ENCODE assay signal across 19 mouse cellular contexts in genomic region chr7:66292010-66292409, GRCm38 (mm10).
DNase-seq lines count a peak whose midpoint lies in the region; ATAC-seq and TF ChIP-seq lines count a peak whose summit lies in the region.
"Had no signal": no experiment of that assay in that cellular context is flagged by ENCODE, and none has a peak within 500 bp of the region (broad histone marks: within the 10 kb centered on the region; RNA-seq: fewer than 3 reads in every experiment).

No protein-coding gene starts in this region.

- no peak for TF ChIP-seq CTCF in layer of hippocampus, adult 2 months (conservative IDR thresholded peaks at IDR 0.05)

- DNase-seq in 416B (ENCODE audit: low read depth), result peak; percentile 80
- peak; percentile 33 for DNase-seq in MEL-GATA-1-ER (ENCODE audit: extremely low read depth, low read depth)
- peak; percentile 27 for DNase-seq in thymus, postnatal 25 days
- DNase-seq in cerebellum, adult 9-10 months, result no peak
- no peak for DNase-seq in layer of hippocampus, adult 2 months (ENCODE audit: low spot score in 2 of 2)
- DNase-seq in left cerebral cortex, postnatal 14 days (ENCODE audit: low spot score in 2 of 2), result no peak
- DNase-seq: adrenal gland, adult 8-10 months; cerebellum, adult 11-12 months; cerebellum, postnatal 14 days; gastrocnemius, postnatal 36 days; kidney, adult 18-20 months; lung, adult 18-20 months had no signal

- ATAC-seq in megakaryocyte, adult 5-6 weeks (ENCODE audit: poor library complexity, severe bottlenecking), result peak; percentile 66
- ATAC-seq: activated CD4-positive, CD25-positive, alpha-beta regulatory T cell, adult 4 months; inflammation-experienced regulatory T-cells, adult 6 months had no signal

- intact Hi-C loops in left cerebral cortex, postnatal 14 days (cut with DNase I), result no loop called here

- H3K27ac ChIP-seq in layer of hippocampus, adult 2 months, result no peak overlapping the region
- H3K27ac ChIP-seq: embryonic facial prominence, embryonic 13.5 days; forebrain, embryonic 12.5 days; hindbrain, embryonic 13.5 days had no signal

- H3K4me3 ChIP-seq in layer of hippocampus, adult 2 months, result no peak overlapping the region
- H3K4me3 ChIP-seq: embryonic facial prominence, embryonic 13.5 days; erythroblast, embryonic 14.5 days; forebrain, embryonic 12.5 days; hindbrain, embryonic 13.5 days had no signal

Comparison
In these comparisons a context has a peak if more than half of its experiments do, and no peak if none do; other contexts are left out.
1. DNase-seq: peak in 416B (single experiment), MEL-GATA-1-ER (single experiment) and thymus, postnatal 25 days (single experiment); none in cerebellum, adult 9-10 months (single experiment), layer of hippocampus, adult 2 months (0 of 2) and left cerebral cortex, postnatal 14 days (0 of 2).